In genomic region chr4:107252522-107252921, GRCm38 (mm10) we compare ENCODE assay signal across 8 mouse cellular contexts. TPM values are rescaled to one million over a fixed set of nuclear protein-coding genes. Genes with fewer than 3 reads are reported as not detected.
DNase-seq lines count a peak whose midpoint lies in the region; ATAC-seq and TF ChIP-seq lines count a peak whose summit lies in the region.

No protein-coding gene starts in this region.

- H3K27me3 ChIP-seq in heart, embryonic 12.5 days (replicated peaks): no peaks in the 10 kb centered on the region
- H3K27me3 ChIP-seq in E14TG2a.4 (ENCODE audit: insufficient read depth, low read length): no peaks in the 10 kb centered on the region
- H3K27me3 ChIP-seq in embryonic facial prominence, embryonic 13.5 days: no peaks in the 10 kb centered on the region
- H3K27me3 ChIP-seq in limb, embryonic 12.5 days: no peaks in the 10 kb centered on the region

- no peaks in the 10 kb centered on the region for H3K36me3 ChIP-seq in heart, embryonic 12.5 days
- peaks cover 2% of the 10 kb centered on the region; the same call in 1 of the 2 replicates for H3K36me3 ChIP-seq in E14TG2a.4 (ENCODE audit: insufficient read depth, low read length)
- peaks cover 2% of the 10 kb centered on the region; the same call in 1 of the 2 replicates for H3K36me3 ChIP-seq in embryonic facial prominence, embryonic 13.5 days
- H3K36me3 ChIP-seq in limb, embryonic 12.5 days: peaks cover under 1% of the 10 kb centered on the region; the same call in 1 of the 2 replicates

- no peaks in the 10 kb centered on the region for H3K9me3 ChIP-seq in heart, embryonic 12.5 days (replicated peaks)
- no peaks in the 10 kb centered on the region for H3K9me3 ChIP-seq in E14TG2a.4 (ENCODE audit: low read length)
- H3K9me3 ChIP-seq in embryonic facial prominence, embryonic 13.5 days: no peaks in the 10 kb centered on the region
- H3K9me3 ChIP-seq in limb, embryonic 12.5 days: no peaks in the 10 kb centered on the region

- TF ChIP-seq CTCF in E14TG2a.4 (conservative IDR thresholded peaks at IDR 0.05; ENCODE audit: low read length): no peak

- WGBS in heart, embryonic 12.5 days: 2% methylated on average over 11 of the region's 11 CpGs
- under 1% methylated on average over 11 of the region's 11 CpGs for WGBS in embryonic facial prominence, embryonic 13.5 days
- under 1% methylated on average over 11 of the region's 11 CpGs for WGBS in limb, embryonic 12.5 days

- H3K9ac ChIP-seq in heart, embryonic 12.5 days: peak overlapping the region; percentile 82
- peak overlapping the region; percentile 88 for H3K9ac ChIP-seq in embryonic facial prominence, embryonic 13.5 days
- peak overlapping the region; percentile 81 for H3K9ac ChIP-seq in limb, embryonic 12.5 days (replicated peaks)

- H3K27ac ChIP-seq in heart, embryonic 12.5 days (ENCODE audit: poor library complexity, severe bottlenecking): peak overlapping the region; percentile 85
- no peak overlapping the region for H3K27ac ChIP-seq in embryonic facial prominence, embryonic 13.5 days
- peak overlapping the region; percentile 81; the same call in 1 of the 2 replicates for H3K27ac ChIP-seq in limb, embryonic 12.5 days

- DNase-seq in heart, adult 8-10 months (ENCODE audit: low spot score): no peak
- DNase-seq in spleen, postnatal 10 days (ENCODE audit: low spot score in 2 of 2): peak; percentile 19 to 21
- DNase-seq in yolk sac, embryonic 10.5 days (ENCODE audit: low spot score): no peak

- H3K4me1 ChIP-seq in heart, embryonic 12.5 days (replicated peaks): peaks cover 43% of the 10 kb centered on the region
- peaks cover 25% of the 10 kb centered on the region for H3K4me1 ChIP-seq in E14TG2a.4 (replicated peaks; ENCODE audit: low read depth, low read length)
- H3K4me1 ChIP-seq in embryonic facial prominence, embryonic 13.5 days: peaks cover 42% of the 10 kb centered on the region
- peaks cover 37% of the 10 kb centered on the region for H3K4me1 ChIP-seq in limb, embryonic 12.5 days (replicated peaks)

- peak overlapping the region; percentile 91 for H3K4me2 ChIP-seq in heart, embryonic 12.5 days
- peak overlapping the region; percentile 75 for H3K4me2 ChIP-seq in embryonic facial prominence, embryonic 13.5 days
- H3K4me2 ChIP-seq in limb, embryonic 12.5 days: peak overlapping the region; percentile 78

- no peak for ATAC-seq in heart, embryonic 12.5 days (ENCODE audit: insufficient number of reproducible peaks, low FRiP score)
- ATAC-seq in embryonic facial prominence, embryonic 13.5 days (ENCODE audit: insufficient number of reproducible peaks, insufficient read depth, low FRiP score, low TSS enrichment, low read depth): no peak
- ATAC-seq in limb, embryonic 12.5 days (ENCODE audit: insufficient number of reproducible peaks, insufficient read depth, low FRiP score, low TSS enrichment, low read depth): no peak
- ATAC-seq in monocyte, adult 5-6 weeks (replicated peaks; ENCODE audit: insufficient number of reproducible peaks, low FRiP score, low TSS enrichment, poor library complexity, severe bottlenecking): no peak

- H3K4me3 ChIP-seq in heart, embryonic 12.5 days: peak overlapping the region; percentile 78
- H3K4me3 ChIP-seq in E14TG2a.4 (replicated peaks; ENCODE audit: low read length): peak overlapping the region; percentile 87
- peak overlapping the region; percentile 91 for H3K4me3 ChIP-seq in embryonic facial prominence, embryonic 13.5 days
- peak overlapping the region; percentile 76 for H3K4me3 ChIP-seq in limb, embryonic 12.5 days (replicated peaks)

RNA-seq across cellular contexts. Expression of gene Lrrc42, which starts 0.8 kb away (rescaled TPM):
- 60.2 and 63.5 TPM in 2 replicates for polyA plus RNA-seq in heart, embryonic 12.5 days (2016; fragmentation: Nextera tagmentation; extraction: Ambion mirVana)
- total RNA-seq in heart, adult 8-10 months (2022): 10 to 100 TPM in 2 of 4 experiments, 1 to 10 TPM in 2; 8.5 to 11.0 (median 10.2) TPM
- 91.5 and 94.5 TPM in 2 replicates for polyA plus RNA-seq in embryonic facial prominence, embryonic 13.5 days (2015; fragmentation: Nextera tagmentation; extraction: Ambion mirVana)
- polyA plus RNA-seq in limb, embryonic 12.5 days (2016; fragmentation: Nextera tagmentation; extraction: Ambion mirVana): 107 and 111 TPM in 2 replicates
- 4.7 to 7.3 TPM (median 7.1 TPM) in 3 replicates for total RNA-seq in monocyte, adult 5-6 weeks (2017)

RNA-seq across cellular contexts. Expression of gene Hspb11, which starts 0.9 kb away (rescaled TPM):
- polyA plus RNA-seq in heart, embryonic 12.5 days (2016; fragmentation: Nextera tagmentation; extraction: Ambion mirVana): 44.4 and 47.1 TPM in 2 replicates
- total RNA-seq in heart, adult 8-10 months (2022): 10 to 100 TPM; 10.1 to 12.3 (median 10.2) TPM
- polyA plus RNA-seq in embryonic facial prominence, embryonic 13.5 days (2015; fragmentation: Nextera tagmentation; extraction: Ambion mirVana): 43.3 and 46.9 TPM in 2 replicates
- polyA plus RNA-seq in limb, embryonic 12.5 days (2016; fragmentation: Nextera tagmentation; extraction: Ambion mirVana): 44.3 and 51.1 TPM in 2 replicates
- total RNA-seq in monocyte, adult 5-6 weeks (2017): 3.4 to 26.6 TPM (median 8.9 TPM) in 3 replicates

RNA-seq across cellular contexts. Expression of gene Ldlrad1, which starts 43.5 kb away (rescaled TPM):
- polyA plus RNA-seq in heart, embryonic 12.5 days (2016; fragmentation: Nextera tagmentation; extraction: Ambion mirVana): not detected in 2 replicates
- not detected for total RNA-seq in heart, adult 8-10 months (2022)
- not detected in 2 replicates for polyA plus RNA-seq in embryonic facial prominence, embryonic 13.5 days (2015; fragmentation: Nextera tagmentation; extraction: Ambion mirVana)
- polyA plus RNA-seq in limb, embryonic 12.5 days (2016; fragmentation: Nextera tagmentation; extraction: Ambion mirVana): not detected in 2 replicates
- total RNA-seq in monocyte, adult 5-6 weeks (2017): not detected in 3 replicates

RNA-seq across cellular contexts. Expression of gene Dio1, which starts 54.4 kb away (rescaled TPM):
- not detected in 2 replicates for polyA plus RNA-seq in heart, embryonic 12.5 days (2016; fragmentation: Nextera tagmentation; extraction: Ambion mirVana)
- total RNA-seq in heart, adult 8-10 months (2022): not detected
- polyA plus RNA-seq in embryonic facial prominence, embryonic 13.5 days (2015; fragmentation: Nextera tagmentation; extraction: Ambion mirVana): 0.21 TPM in 1 of 2 replicates, not detected in the other
- not detected in 2 replicates for polyA plus RNA-seq in limb, embryonic 12.5 days (2016; fragmentation: Nextera tagmentation; extraction: Ambion mirVana)
- total RNA-seq in monocyte, adult 5-6 weeks (2017): not detected in 3 replicates

Comparison
In these comparisons a context has a peak if more than half of its experiments do, and no peak if none do; other contexts are left out.
1. DNase-seq: peak in spleen, postnatal 10 days (2 of 2); none in heart, adult 8-10 months (single experiment) and yolk sac, embryonic 10.5 days (single experiment).
2. Peak in every context shown above with its lines, with median percentiles within 50 percentile points of each other: H3K4me2 ChIP-seq, H3K4me3 ChIP-seq and H3K9ac ChIP-seq.